Mouse (Mus musculus) small intestine, adult 2 months (tissue): Measurements from ENCODE around the gene Six2.

ENCODE experiments used
- CTCF ChIP-seq: fragments of 200-500 bp; IDR thresholded peaks from 2 replicates; pipeline ENCODE4 v1.5.1; 2012; ENCODE audit warnings: low read depth, mild to moderate bottlenecking, control low read depth, inconsistent platforms, low read length, moderate library complexity, mixed read lengths; ENCODE audit not compliant: insufficient replicate concordance, insufficient read length; ENCODE audit errors: extremely low read depth
- POLR2A ChIP-seq: fragments of 200-500 bp; IDR thresholded peaks from 2 replicates; pipeline ENCODE4 v1.6.1; 2012; ENCODE audit warnings: low read depth, mild to moderate bottlenecking, control low read depth, inconsistent platforms, low read length, moderate library complexity

- TF ChIP-seq POLR2A (no peak), CTCF (no peak)
These were observed 5.8 kb downstream of the Six2 start for GRCm38 (mm10) chr17:85682181-85682710.
